7 mouse cellular contexts compared by ENCODE assay signal in the genomic region with DNA sequence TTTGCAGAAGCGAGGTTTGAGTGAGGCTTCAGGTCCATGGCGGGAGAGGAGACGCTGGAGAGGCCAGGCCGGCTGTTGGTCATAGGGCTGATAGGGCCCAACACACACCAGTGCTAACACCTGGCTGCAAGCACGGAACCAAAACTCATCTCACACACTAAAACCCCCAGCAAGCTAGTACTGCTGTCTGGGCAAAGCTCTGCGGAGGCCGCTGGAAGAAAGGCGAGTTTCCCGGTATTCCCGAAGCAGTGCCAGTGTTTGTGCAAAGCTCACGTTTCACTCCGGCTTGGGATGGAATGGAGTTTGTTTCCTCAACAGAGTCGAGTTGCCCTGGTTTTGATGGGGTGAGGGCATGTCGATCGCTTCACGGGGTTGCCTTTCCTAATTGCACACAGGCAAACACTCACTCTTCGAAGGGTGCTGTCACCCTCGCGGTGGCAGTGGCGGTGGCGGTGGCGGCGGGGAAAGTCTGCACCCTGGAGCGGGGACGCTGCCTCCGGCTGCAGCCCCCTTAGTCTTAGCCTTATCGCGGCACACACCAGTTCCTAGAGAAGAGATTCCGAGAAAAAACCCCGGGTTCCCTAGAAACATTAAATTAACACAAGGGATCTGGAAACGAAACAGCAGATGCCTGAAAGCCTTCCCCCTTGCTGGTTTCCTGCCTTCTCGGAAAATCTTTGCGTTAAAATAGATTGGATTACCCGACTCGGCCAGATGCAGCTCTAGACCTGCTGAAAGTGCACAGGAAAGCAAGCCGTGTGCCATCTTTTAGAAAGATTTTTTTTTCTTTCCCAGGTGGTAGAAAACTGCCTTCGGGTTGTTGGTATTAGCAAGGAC. TPM values are rescaled to one million over a fixed set of nuclear protein-coding genes. Genes with fewer than 3 reads are reported as not detected.
A peak's percentile ranks its signal among the peaks of the same experiment; 100 is the strongest.
DNase-seq lines count a peak whose midpoint lies in the region; ATAC-seq and TF ChIP-seq lines count a peak whose summit lies in the region.

No protein-coding gene starts in this region.

- peaks cover 0 to 7% of the 10 kb centered on the region in 2 experiments; a peak in 1 of 4 replicates for H3K36me3 ChIP-seq in MEL (ENCODE audit: control insufficient read depth in 1 of 2, insufficient read depth in 2 of 2, low read length in 2 of 2)
- no peaks in the 10 kb centered on the region for H3K36me3 ChIP-seq in forebrain, embryonic 16.5 days (ENCODE audit: control insufficient read depth, insufficient read depth)

- TF ChIP-seq RAD21 in MEL (IDR thresholded peaks at IDR 0.05; ENCODE audit: low read depth, low read length): no peak

- no peaks in the 10 kb centered on the region for H3K27me3 ChIP-seq in MEL (ENCODE audit: control insufficient read depth in 1 of 2, insufficient read depth in 2 of 2, low read length in 2 of 2)
- peaks cover 5% of the 10 kb centered on the region; the same call in 1 of the 2 replicates for H3K27me3 ChIP-seq in forebrain, embryonic 16.5 days (replicated peaks; ENCODE audit: control insufficient read depth, insufficient read depth, low read length)

- WGBS in forebrain, embryonic 16.5 days: 8% methylated on average over 37 of the region's 37 CpGs

- no peak overlapping the region for H3K27ac ChIP-seq in MEL (ENCODE audit: control insufficient read depth, low read depth, low read length)
- H3K27ac ChIP-seq in forebrain, embryonic 16.5 days (ENCODE audit: low read length): no peak overlapping the region

- TF ChIP-seq CTCF in MEL (IDR thresholded peaks at IDR 0.05 in 2 of 3, conservative IDR thresholded peaks at IDR 0.05 in 1 of 3; ENCODE audit: control insufficient read depth in 1 of 3, insufficient read depth in 1 of 3, low read depth in 2 of 3, low read length in 3 of 3, poor library complexity in 1 of 3, severe bottlenecking in 1 of 3): 0 out of 6 replicates have a peak, but pooled peaks of 1 of the 3 experiments have one; percentile 1

- peak overlapping the region; percentile 71 for H3K4me2 ChIP-seq in forebrain, embryonic 16.5 days (ENCODE audit: low read length)

- peak; percentile 64 for DNase-seq in MEL (ENCODE audit: low read depth, low spot score)
- peak; percentile 55 to 63 for DNase-seq in adrenal gland, postnatal 36 days
- DNase-seq in left cerebral cortex, postnatal 36 days (ENCODE audit: low spot score in 2 of 2): peak; percentile 55 to 57
- DNase-seq in spleen, adult 12 weeks (ENCODE audit: low spot score): peak; percentile 9

- ATAC-seq in forebrain, embryonic 16.5 days: peak; percentile 54
- peak; percentile 42 to 56; a peak in 3 of 4 replicates for ATAC-seq in hematopoietic stem cell, adult 5-6 weeks (replicated peaks in 1 of 2; ENCODE audit: insufficient read depth in 1 of 2, low FRiP score in 2 of 2, low TSS enrichment in 1 of 2, low read depth in 1 of 2, poor library complexity in 2 of 2, severe bottlenecking in 2 of 2)
- peak; percentile 79 for ATAC-seq in megakaryocyte-erythroid progenitor cell, adult 5-6 weeks (replicated peaks; ENCODE audit: low FRiP score, low TSS enrichment, poor library complexity, severe bottlenecking)

- H3K79me2 ChIP-seq in MEL (ENCODE audit: control insufficient read depth, insufficient read depth, low read length, poor library complexity): no peaks in the 10 kb centered on the region

- no peak for TF ChIP-seq POLR2A in MEL (IDR thresholded peaks at IDR 0.05; ENCODE audit: control insufficient read depth in 1 of 2, insufficient read depth in 1 of 2, low read depth in 1 of 2, low read length in 2 of 2, poor library complexity in 1 of 2)

- H3K4me3 ChIP-seq in MEL (ENCODE audit: control insufficient read depth in 1 of 2, insufficient read depth in 1 of 2, low read depth in 2 of 2, low read length in 2 of 2): peak overlapping the region; percentile 57 to 71
- H3K4me3 ChIP-seq in forebrain, embryonic 16.5 days (replicated peaks; ENCODE audit: low read length): peak overlapping the region; percentile 44

- H3K4me1 ChIP-seq in MEL (ENCODE audit: control insufficient read depth in 1 of 2, insufficient read depth in 2 of 2, low read length in 2 of 2): peaks cover 4 to 7% of the 10 kb centered on the region in 2 experiments; a peak in 3 of 4 replicates
- peaks cover 32% of the 10 kb centered on the region for H3K4me1 ChIP-seq in forebrain, embryonic 16.5 days (replicated peaks; ENCODE audit: control insufficient read depth, insufficient read depth, low read length)

- H3K9ac ChIP-seq in MEL (ENCODE audit: control insufficient read depth, low read depth, low read length, poor library complexity, severe bottlenecking): peak overlapping the region; percentile 41
- peak overlapping the region; percentile 38 for H3K9ac ChIP-seq in forebrain, embryonic 16.5 days (replicated peaks; ENCODE audit: low read depth, low read length)

- intact Hi-C loops in left cerebral cortex, postnatal 36 days (cut with DNase I): loop anchor here (2.0 to 5.0 kb wide), 2 partner anchors 58 to 153 kb away; a partner anchor contains a TSS

- TF ChIP-seq EP300 in MEL (IDR thresholded peaks at IDR 0.05; ENCODE audit: low read depth in 1 of 2, low read length in 2 of 2): peak in 1 of 2 experiments; percentile 38; a peak in 1 of 4 replicates

- H3K9me3 ChIP-seq in MEL (replicated peaks; ENCODE audit: insufficient read depth, low read length): no peaks in the 10 kb centered on the region
- H3K9me3 ChIP-seq in forebrain, embryonic 16.5 days (ENCODE audit: control insufficient read depth, low read length): no peaks in the 10 kb centered on the region

TF ChIP-seq in MEL, 35 proteins besides CTCF, POLR2A, EP300 and RAD21:
- TF ChIP-seq ZKSCAN1 (IDR thresholded peaks at IDR 0.05; ENCODE audit: low read depth, low read length): no peak
- no peak for TF ChIP-seq KAT2A (conservative IDR thresholded peaks at IDR 0.05; ENCODE audit: low read depth, low read length)
- no peak for TF ChIP-seq CHD2 (IDR thresholded peaks at IDR 0.05; ENCODE audit: low read length)
- peak; percentile 60 for TF ChIP-seq TAL1 (IDR thresholded peaks at IDR 0.05; ENCODE audit: low read length)
- no peak for TF ChIP-seq MYC (IDR thresholded peaks at IDR 0.05; ENCODE audit: low read depth, low read length)
- TF ChIP-seq BHLHE40 (IDR thresholded peaks at IDR 0.05; ENCODE audit: borderline replicate concordance, low read depth, low read length): no peak
- no peak for TF ChIP-seq ELF1 (IDR thresholded peaks at IDR 0.05; ENCODE audit: low read depth, low read length)
- TF ChIP-seq SIN3A (IDR thresholded peaks at IDR 0.05; ENCODE audit: low read length): no peak; the same call in 1 of the 2 replicates
- TF ChIP-seq RCOR1 (IDR thresholded peaks at IDR 0.05; ENCODE audit: low read depth, low read length): peak; percentile 58
- TF ChIP-seq MAFK (IDR thresholded peaks at IDR 0.05; ENCODE audit: borderline replicate concordance, low read depth, low read length): no peak
- TF ChIP-seq GABPA (IDR thresholded peaks at IDR 0.05; ENCODE audit: low read depth, low read length): no peak
- TF ChIP-seq ETS1 (IDR thresholded peaks at IDR 0.05; ENCODE audit: low read depth, low read length): peak; percentile 16; the same call in 1 of the 2 replicates

RNA-seq across cellular contexts. Expression of a gene that starts 59.2 kb away (rescaled TPM):
- total RNA-seq in MEL (2012; rRNA removed): 1.9 and 2.5 TPM in 2 replicates
- 1 to 10 TPM in 1 of 2 experiments, not detected in 1; 9.0 TPM for polyA plus RNA-seq in MEL (2012; ENCODE audit: insufficient read depth in 1 of 2, insufficient read length in 2 of 2, low read depth in 1 of 2, low replicate concordance in 2 of 2, missing spikeins in 1 of 2)
- 10 to 100 TPM in 1 of 2 experiments, 1 to 10 TPM in 1; 9.9 to 18.3 TPM for total RNA-seq in adrenal gland, postnatal 36 days (2021)
- polyA plus RNA-seq in forebrain, embryonic 16.5 days (2015; fragmentation: Nextera tagmentation; extraction: Ambion mirVana): 8.3 and 10.4 TPM in 2 replicates
- 5.4 and 5.8 TPM in 2 replicates for total RNA-seq in hematopoietic stem cell, adult 5-6 weeks (2017)
- 1 to 10 TPM; 4.8 to 7.7 TPM for total RNA-seq in left cerebral cortex, postnatal 36 days (2021)
- 5.9 and 8.3 TPM in 2 replicates for total RNA-seq in megakaryocyte-erythroid progenitor cell, adult 5-6 weeks (2014; fragmentation: Nextera tagmentation)
- total RNA-seq in megakaryocyte-erythroid progenitor cell, adult 5-6 weeks (2017): 0.42 and 2.2 TPM in 2 replicates

Comparison
In these comparisons a context has a peak if more than half of its experiments do, and no peak if none do; other contexts are left out.
1. DNase-seq: peak in every context shown above with its lines; median percentile 64 in MEL; 59 in adrenal gland, postnatal 36 days; 56 in left cerebral cortex, postnatal 36 days; 9 in spleen, adult 12 weeks.